In genomic region chr9:111216424-111216823, GRCm38 (mm10) we compare ENCODE assay signal across 16 mouse cellular contexts.
"Had no signal": no experiment of that assay in that cellular context is flagged by ENCODE, and none has a peak within 500 bp of the region (broad histone marks: within the 10 kb centered on the region; RNA-seq: fewer than 3 reads in every experiment).

No protein-coding gene starts in this region.

- ATAC-seq: intestine, postnatal 0 days; liver, postnatal 0 days; midbrain, embryonic 13.5 days had no signal

- H3K9ac ChIP-seq: limb, embryonic 12.5 days; liver, embryonic 13.5 days; liver, postnatal 0 days; midbrain, embryonic 13.5 days; neural tube, embryonic 15.5 days; stomach, embryonic 15.5 days had no signal

- H3K9me3 ChIP-seq: limb, embryonic 12.5 days; liver, embryonic 13.5 days; midbrain, embryonic 13.5 days; neural tube, embryonic 15.5 days; stomach, embryonic 15.5 days had no signal

- DNase-seq: kidney, adult 8-10 months; kidney, postnatal 25 days; layer of hippocampus, adult 9-11 months; liver; liver, embryonic 13.5 days; liver, postnatal 0 days; retina, postnatal 1 day; right cerebral cortex, postnatal 4 days; thymus, postnatal 4 days had no signal

- H3K4me1 ChIP-seq: midbrain, embryonic 13.5 days; neural tube, embryonic 15.5 days; stomach, embryonic 15.5 days had no signal

- H3K4me3 ChIP-seq: limb, embryonic 12.5 days; liver, embryonic 13.5 days; midbrain, embryonic 13.5 days; myocyte; neural tube, embryonic 15.5 days; stomach, embryonic 15.5 days had no signal

- H3K27ac ChIP-seq: limb, embryonic 12.5 days; liver, embryonic 13.5 days; macrophage; midbrain, embryonic 13.5 days; neural tube, embryonic 15.5 days; stomach, embryonic 15.5 days had no signal

- H3K27me3 ChIP-seq: limb, embryonic 12.5 days; liver, embryonic 13.5 days; midbrain, embryonic 13.5 days; neural tube, embryonic 15.5 days; stomach, embryonic 15.5 days had no signal

- H3K4me2 ChIP-seq: limb, embryonic 12.5 days; liver, embryonic 13.5 days; midbrain, embryonic 13.5 days; neural tube, embryonic 15.5 days; stomach, embryonic 15.5 days had no signal
